Mouse (Mus musculus): ENCODE measurements around the gene Far1. TPM values are rescaled to one million over a fixed set of nuclear protein-coding genes. Genes with fewer than 3 reads are reported as not detected.

The Far1 gene
- total RNA-seq, 2 experiments from 2014 or later: 108 to 136 TPM

Other genes starting within 250 kb of the Far1 start
- 10 to 100 TPM; 62.6 to 69.4 TPM for gene Btbd10, start 144.4 kb upstream of the Far1 start, total RNA-seq (2021)
- gene Pth, start 125.3 kb upstream of the Far1 start, total RNA-seq (2021): not detected